Mouse (Mus musculus): Measurements from ENCODE around the gene Csnk1g1.

DNA sequence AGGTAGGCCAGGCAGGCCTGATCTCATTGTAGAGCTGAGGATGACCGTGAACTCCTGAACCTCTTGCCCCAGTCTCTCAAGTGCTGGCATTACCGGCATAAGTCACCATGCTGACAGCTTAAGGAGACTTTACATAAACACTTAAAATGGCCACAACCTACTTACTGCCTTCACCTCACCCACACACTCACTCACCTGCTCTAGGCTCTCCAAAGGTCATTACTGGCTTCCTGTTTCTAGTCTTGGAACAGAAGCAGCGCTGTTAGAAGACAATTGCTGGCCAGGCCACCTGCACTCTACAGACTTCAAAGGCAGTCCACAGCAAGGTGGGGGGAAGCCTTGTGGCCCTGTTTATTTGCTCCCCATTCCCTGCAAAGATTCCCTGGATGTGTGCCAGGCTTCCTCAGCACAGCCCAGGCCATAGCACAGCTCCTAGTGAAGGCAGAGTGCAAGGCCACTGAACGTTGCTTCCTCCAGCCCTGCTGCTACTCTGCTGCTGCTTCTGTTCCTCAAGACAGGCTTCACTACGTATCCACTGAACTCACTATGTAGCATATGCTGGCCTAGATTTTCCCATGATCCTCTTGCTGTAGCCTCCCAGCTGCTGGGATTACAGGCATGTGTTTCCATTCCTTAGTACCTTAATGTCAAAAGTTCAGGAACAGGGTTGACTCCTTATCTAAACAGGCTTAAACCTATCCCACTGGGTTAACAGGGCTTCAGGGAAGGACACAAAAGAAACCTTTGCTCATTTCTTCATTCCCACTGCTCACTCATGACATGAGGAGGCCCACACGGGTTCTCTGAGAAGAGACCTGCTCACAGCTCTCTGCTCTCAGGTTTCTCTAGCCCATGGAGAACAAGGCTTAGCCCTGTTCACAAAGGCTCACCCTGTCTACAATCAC is 182.9 kb downstream of the Csnk1g1 start:
- TF ChIP-seq POLR2A (IDR thresholded peaks at IDR 0.05; ENCODE audit: borderline replicate concordance, control insufficient read depth, low read depth, low read length) (no peak), CTCF (IDR thresholded peaks at IDR 0.05; ENCODE audit: control insufficient read depth, insufficient read depth, low read length) (no peak)
